Comparison of ENCODE assay signal across 13 mouse cellular contexts in genomic region chr9:98326088-98326487, GRCm38 (mm10).
"Had no signal": no experiment of that assay in that cellular context is flagged by ENCODE, and none has a peak within 500 bp of the region (broad histone marks: within the 10 kb centered on the region; RNA-seq: fewer than 3 reads in every experiment).

No protein-coding gene starts in this region.

- H3K9ac ChIP-seq: liver, embryonic 14.5 days had no signal

- DNase-seq: kidney, adult 2 months; kidney, postnatal 25 days; lung, adult 18-20 months; lung, postnatal 14 days; lung, postnatal 4 days; midbrain, embryonic 14.5 days; spleen, adult 18-20 months; thymus, postnatal 25 days had no signal

- ATAC-seq: intestine, postnatal 0 days had no signal

- H3K4me2 ChIP-seq: midbrain, embryonic 11.5 days had no signal

- H3K27ac ChIP-seq: kidney, postnatal 0 days; layer of hippocampus, adult 2 months; liver, embryonic 14.5 days had no signal

- H3K4me3 ChIP-seq: layer of hippocampus, adult 2 months had no signal
